Mouse (Mus musculus) kidney, embryonic 14.5 days (tissue): ENCODE measurements around the gene Lrrc10. TPM values are rescaled to one million over a fixed set of nuclear protein-coding genes. Genes with fewer than 3 reads are reported as not detected.

Experiments
- ATAC-seq: fragments of 200-750 bp; cut with Nextera tagmentation; 2 replicates; pipeline ENCODE4 v1.8.0; 2017; ENCODE audit warnings: moderate number of reproducible peaks, mild to moderate bottlenecking, moderate TSS enrichment, moderate library complexity; ENCODE audit not compliant: low FRiP score, low TSS enrichment
- H3K27ac ChIP-seq: fragments of 300-500 bp; sonication (generic); 2 replicates; pipeline ENCODE4 v1.5.1; 2014; ENCODE audit warnings: low read depth, mild to moderate bottlenecking, low read length, moderate library complexity, mixed read lengths
- H3K27me3 ChIP-seq: fragments of 300-500 bp; sonication (generic); 2 replicates; pipeline ENCODE4 v1.6.1; 2014; ENCODE audit warnings: mild to moderate bottlenecking, low read length; ENCODE audit not compliant: control insufficient read depth, insufficient read depth
- H3K36me3 ChIP-seq: fragments of 300-500 bp; sonication (generic); 2 replicates; pipeline ENCODE4 v1.6.1; 2014; ENCODE audit warnings: low read length, mixed read lengths; ENCODE audit not compliant: control insufficient read depth, insufficient read depth
- H3K4me1 ChIP-seq: fragments of 300-500 bp; sonication (generic); 2 replicates; pipeline ENCODE4 v1.6.1; 2014; ENCODE audit warnings: low read length, mixed read lengths; ENCODE audit not compliant: control insufficient read depth, insufficient read depth
- H3K4me2 ChIP-seq: fragments of 300-500 bp; sonication (generic); replicated peaks from 2 replicates; pipeline ENCODE4 v1.6.1; 2014; ENCODE audit warnings: low read depth, mild to moderate bottlenecking, low read length
- H3K4me3 ChIP-seq: fragments of 300-500 bp; sonication (generic); 2 replicates; pipeline ENCODE4 v1.5.1; 2014; ENCODE audit warnings: mild to moderate bottlenecking, low read length
- H3K9ac ChIP-seq: fragments of 300-500 bp; sonication (generic); 2 replicates; pipeline ENCODE4 v1.6.1; 2014; ENCODE audit warnings: low read depth, mild to moderate bottlenecking, low read length, moderate library complexity
- H3K9me3 ChIP-seq: fragments of 300-500 bp; sonication (generic); 2 replicates; pipeline ENCODE4 v1.6.1; 2016; ENCODE audit warnings: low read length; ENCODE audit not compliant: control insufficient read depth
- WGBS: fragments of 180-500 bp; shearing (Covaris S2); extraction: QIAGEN DNeasy Blood & Tissue Kit; methylation state at CpG from one replicate; pipeline ENCODE4 v1.1.7; 2014; 5-methylcytosine and 5-hydroxymethylcytosine counted together
- polyA plus RNA-seq: library from polyadenylated mRNA; unstranded; fragments of >200 nt; fragmentation: Nextera tagmentation; extraction: Ambion mirVana; gene quantifications from 2 replicates; pipeline ENCODE4 v1.2.1, GENCODE M21; 2014

Lrrc10 gene
- polyA plus RNA-seq, 1 experiment from 2014 or later = not detected

DNA sequence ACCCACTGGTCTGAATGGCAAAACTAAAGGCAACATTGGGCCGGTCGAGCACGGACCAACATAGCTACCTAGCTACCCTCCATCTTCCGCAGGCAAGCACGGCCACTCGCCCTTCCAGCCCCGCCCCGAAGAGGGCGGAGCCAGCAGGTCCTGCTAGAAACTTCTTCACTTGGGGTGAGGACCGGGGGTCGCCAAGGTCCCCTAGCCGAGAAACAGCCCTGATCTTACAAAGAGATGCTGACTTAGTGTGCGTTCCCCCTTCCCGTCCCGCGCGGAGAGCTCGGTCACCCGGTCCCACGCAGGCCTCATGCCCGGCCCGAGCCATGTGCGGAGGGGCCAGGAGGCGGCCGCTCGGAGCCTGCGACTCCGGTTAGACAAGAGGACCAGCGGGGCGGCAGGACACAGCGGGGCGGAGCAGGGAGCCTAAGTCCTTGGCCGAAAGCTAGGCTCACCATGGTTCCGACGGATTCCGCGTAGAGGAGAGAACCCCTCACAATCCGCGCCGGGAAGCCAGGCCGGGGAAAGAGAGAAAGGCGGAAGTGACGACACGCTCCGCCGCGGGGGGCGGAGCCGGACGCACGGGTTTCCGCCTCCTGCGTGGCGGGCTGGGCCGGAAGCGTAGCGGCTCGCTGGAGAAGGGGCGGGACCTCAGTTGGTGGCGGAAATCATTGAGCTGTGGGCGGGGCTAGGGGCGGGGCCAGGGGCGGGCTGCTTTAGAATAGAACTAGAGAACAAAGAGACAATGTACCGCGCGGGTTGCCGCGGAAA lies 18.3 kb downstream of the Lrrc10 start, which contains the start of gene Cct2:
TSS of gene Cct2 (minus strand) at position 561 of the 768 bp plus-strand sequence.
- Histone ChIP-seq H3K4me1 (peaks cover 3% of the 10 kb centered on the region; the same call in 1 of the 2 replicates), H3K36me3 (peaks cover 38% of the 10 kb centered on the region), H3K9ac (peak within 1 kb of the TSS; percentile 74), H3K4me2 (peak within 1 kb of the TSS; percentile 57), H3K9me3 (no peaks in the 10 kb centered on the region), H3K4me3 (peak within 1 kb of the TSS; percentile 63), H3K27me3 (no peaks in the 10 kb centered on the region), H3K27ac (peak within 1 kb of the TSS; percentile 79)
- ATAC-seq = peak; percentile 95
- WGBS = under 1% methylated on average over 68 of the region's 68 CpGs

DNA sequence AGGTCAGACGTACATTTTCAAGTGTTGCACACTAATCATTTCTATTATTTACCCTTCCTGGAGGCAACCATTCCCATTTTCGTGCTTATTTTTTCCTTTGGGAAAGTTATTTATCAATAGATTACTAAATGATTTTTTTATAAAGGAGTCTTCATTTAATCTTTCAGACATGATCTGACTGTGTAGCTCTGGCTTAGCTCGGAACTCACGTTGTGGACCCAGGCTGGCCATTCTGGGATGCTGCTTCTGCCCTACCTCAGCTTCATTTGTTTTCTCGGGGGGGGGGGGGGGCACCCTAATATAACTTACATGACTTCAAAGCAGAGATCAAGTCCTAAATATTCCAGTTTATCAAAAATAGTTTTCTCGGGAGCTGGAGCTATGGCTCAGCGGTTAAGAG lies 18.9 kb downstream of the Lrrc10 start:
- peak; percentile 50 for ATAC-seq
- Histone ChIP-seq H3K36me3 (peaks cover 32% of the 10 kb centered on the region), H3K4me1 (peaks cover 3% of the 10 kb centered on the region; the same call in 1 of the 2 replicates), H3K4me2 (peak overlapping the region; percentile 43), H3K9me3 (no peaks in the 10 kb centered on the region), H3K9ac (peak overlapping the region; percentile 46; the same call in 1 of the 2 replicates), H3K4me3 (peak overlapping the region; percentile 63), H3K27ac (peak overlapping the region; percentile 79), H3K27me3 (no peaks in the 10 kb centered on the region)
- WGBS = 9% methylated on average over 7 of the region's 7 CpGs

DNA sequence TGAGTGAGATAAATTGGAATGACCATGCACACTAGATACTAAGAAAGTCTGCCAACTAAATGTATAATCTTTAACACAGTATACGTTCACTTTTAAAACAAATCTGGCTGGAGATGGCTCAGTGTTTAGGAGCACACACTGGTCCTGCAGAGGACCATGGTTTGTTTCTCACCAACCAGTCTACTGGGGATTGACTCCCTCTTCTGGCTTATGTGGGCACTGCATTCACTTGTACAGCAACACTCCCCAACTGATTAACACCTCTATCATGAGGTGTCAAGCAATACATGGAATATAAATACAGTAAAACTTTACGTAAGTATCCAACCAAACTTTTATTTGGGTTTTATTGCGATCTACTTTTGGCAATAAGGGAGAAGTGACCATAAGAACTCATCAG lies 24.0 kb downstream of the Lrrc10 start:
- no peak for ATAC-seq
- H3K4me1 ChIP-seq = no peaks in the 10 kb centered on the region
- peaks cover 23% of the 10 kb centered on the region for H3K36me3 ChIP-seq
- no peak overlapping the region for H3K27ac ChIP-seq
- H3K4me2 ChIP-seq = no peak overlapping the region
- WGBS = 95% methylated on average over 3 of the region's 3 CpGs
- no peak overlapping the region for H3K4me3 ChIP-seq
- H3K9ac ChIP-seq = no peak overlapping the region
- H3K9me3 ChIP-seq = no peaks in the 10 kb centered on the region
- H3K27me3 ChIP-seq = no peaks in the 10 kb centered on the region

DNA sequence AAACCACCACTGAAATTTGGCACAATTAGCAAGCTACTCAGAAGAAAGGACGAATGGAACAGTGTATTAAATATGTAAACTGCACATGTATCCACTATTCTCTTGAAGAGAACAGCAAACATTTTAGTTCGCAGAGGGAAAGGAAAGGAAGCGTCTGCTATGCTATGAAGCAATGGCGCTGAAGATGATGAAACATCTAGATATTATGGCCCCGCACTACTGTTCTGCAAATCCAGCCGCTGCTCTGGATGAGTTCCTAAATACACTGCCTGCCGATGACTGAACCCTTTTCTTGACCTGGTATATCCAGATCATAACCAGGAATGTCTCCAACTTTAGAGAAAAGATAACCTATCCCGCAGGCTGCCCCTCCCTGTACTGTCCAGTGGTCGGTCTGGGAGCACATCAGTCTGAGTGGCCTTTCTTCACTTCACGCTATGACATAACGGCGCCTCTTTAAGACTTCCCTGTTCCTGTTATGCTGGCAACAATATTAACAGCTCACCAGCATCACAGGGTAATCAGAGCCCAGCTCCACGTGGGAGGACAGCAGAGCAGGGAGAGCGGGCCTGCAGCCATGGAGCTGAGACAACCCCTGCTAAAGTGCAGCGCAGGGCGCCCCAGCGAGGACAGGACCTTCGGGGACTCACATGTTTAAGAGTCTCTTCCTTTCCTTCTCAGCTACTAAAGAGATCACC lies 27.2 kb downstream of the Lrrc10 start:
- WGBS = 90% methylated on average over 18 of the region's 18 CpGs
- H3K9me3 ChIP-seq = no peaks in the 10 kb centered on the region
- no peak overlapping the region for H3K4me2 ChIP-seq
- peaks cover 41% of the 10 kb centered on the region for H3K36me3 ChIP-seq
- no peaks in the 10 kb centered on the region for H3K4me1 ChIP-seq
- no peak for ATAC-seq
- H3K27me3 ChIP-seq = no peaks in the 10 kb centered on the region
- H3K4me3 ChIP-seq = no peak overlapping the region
- H3K27ac ChIP-seq = no peak overlapping the region
- H3K9ac ChIP-seq = no peak overlapping the region

DNA sequence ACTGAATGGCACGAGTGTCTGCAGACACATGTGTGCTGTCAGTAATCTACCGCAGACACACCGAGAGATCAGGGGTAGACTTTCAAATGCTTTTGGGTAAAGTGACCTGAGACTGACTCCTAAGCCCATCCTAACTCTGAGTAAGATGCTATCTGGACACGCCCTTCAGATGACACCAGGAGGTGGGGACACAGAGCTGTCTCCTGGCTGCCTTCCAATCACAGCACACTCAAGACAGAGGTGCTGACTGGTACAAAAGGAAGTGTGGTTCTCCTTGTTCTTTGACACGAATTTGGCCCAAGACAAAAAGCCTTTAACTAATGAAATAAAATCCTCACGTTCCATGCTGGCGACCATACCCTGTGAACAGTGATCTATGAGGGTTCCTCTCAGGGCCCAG lies 28.0 kb downstream of the Lrrc10 start:
- whole genome bisulfite sequencing = 81% methylated on average over 7 of the region's 7 CpGs
- Histone ChIP-seq H3K27me3 (no peaks in the 10 kb centered on the region), H3K36me3 (peaks cover 49% of the 10 kb centered on the region), H3K4me3 (no peak overlapping the region), H3K4me2 (no peak overlapping the region), H3K9ac (no peak overlapping the region), H3K27ac (no peak overlapping the region), H3K9me3 (no peaks in the 10 kb centered on the region), H3K4me1 (no peaks in the 10 kb centered on the region)
- no peak for ATAC-seq

DNA sequence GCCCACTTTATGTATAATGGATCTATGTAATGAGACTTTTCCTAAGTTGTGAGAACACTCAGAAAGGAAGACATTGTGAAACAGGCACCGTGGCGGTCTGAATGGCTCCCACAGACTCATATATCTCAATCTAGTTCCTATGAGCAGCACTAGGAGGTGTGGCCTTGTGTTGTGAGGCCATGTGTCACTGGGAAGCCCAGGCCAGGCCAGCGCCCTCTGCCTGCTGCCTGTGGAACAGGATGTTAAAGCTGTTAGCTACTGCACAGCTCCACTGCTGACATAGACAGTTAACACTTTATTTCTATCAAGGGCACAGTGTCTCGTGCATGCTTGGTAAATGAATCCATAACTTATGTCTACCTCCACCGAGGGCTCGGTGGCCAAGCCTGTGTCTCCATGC lies 33.1 kb downstream of the Lrrc10 start:
- Histone ChIP-seq H3K4me1 (no peaks in the 10 kb centered on the region), H3K9ac (no peak overlapping the region), H3K27ac (no peak overlapping the region), H3K4me3 (no peak overlapping the region), H3K9me3 (no peaks in the 10 kb centered on the region), H3K36me3 (peaks cover 62% of the 10 kb centered on the region), H3K4me2 (no peak overlapping the region), H3K27me3 (no peaks in the 10 kb centered on the region)
- 82% methylated on average over 6 of the region's 6 CpGs for WGBS
- ATAC-seq = peak; percentile 62; the same call in 1 of the 2 replicates

DNA sequence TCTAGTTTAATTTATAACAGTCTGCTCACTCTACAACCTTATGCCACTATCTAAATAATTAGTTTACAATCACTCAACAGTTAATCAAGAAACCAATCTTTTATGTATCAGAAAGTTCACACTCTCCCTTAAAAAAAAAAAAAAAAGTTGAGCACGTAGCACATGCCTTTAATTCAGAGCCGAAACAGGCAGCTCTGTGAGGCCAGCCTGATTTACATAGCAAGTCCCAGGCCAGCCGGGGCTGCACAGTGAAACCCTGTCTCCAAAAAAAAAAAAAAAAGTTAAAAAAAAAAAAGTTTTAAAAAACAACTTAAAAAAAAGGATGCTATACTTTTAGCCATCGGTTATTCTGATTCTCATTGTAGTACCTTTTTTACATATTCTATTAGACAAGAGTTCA lies 36.2 kb downstream of the Lrrc10 start:
- no peak overlapping the region for H3K4me2 ChIP-seq
- ATAC-seq = no peak
- no peak overlapping the region for H3K4me3 ChIP-seq
- no peaks in the 10 kb centered on the region for H3K27me3 ChIP-seq
- H3K4me1 ChIP-seq = no peaks in the 10 kb centered on the region
- H3K27ac ChIP-seq = no peak overlapping the region
- WGBS = 71% methylated on average over 4 of the region's 4 CpGs
- no peaks in the 10 kb centered on the region for H3K9me3 ChIP-seq
- no peak overlapping the region for H3K9ac ChIP-seq
- peaks cover 58% of the 10 kb centered on the region for H3K36me3 ChIP-seq

DNA sequence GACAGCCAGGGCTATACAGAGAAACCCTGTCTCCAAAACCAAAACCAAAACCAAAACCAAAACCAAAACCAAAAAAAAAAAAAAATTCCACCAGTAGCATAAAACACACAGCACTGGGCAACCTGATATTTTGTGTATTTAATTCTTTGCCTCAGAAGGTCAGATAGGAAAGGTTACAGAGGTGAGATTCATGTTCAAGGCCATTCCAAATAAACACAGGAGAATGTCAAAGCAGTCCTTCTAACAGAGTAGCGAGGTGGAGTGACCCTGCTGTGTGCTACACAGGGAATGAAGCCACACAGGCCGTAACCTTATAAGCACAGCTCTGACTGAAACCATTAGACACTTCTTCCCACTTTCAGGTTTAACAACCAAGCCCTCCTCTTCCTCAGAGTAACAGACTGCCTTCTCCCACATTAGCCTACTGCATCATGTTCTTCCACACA lies 36.8 kb downstream of the Lrrc10 start:
- no peaks in the 10 kb centered on the region for H3K4me1 ChIP-seq
- H3K9ac ChIP-seq = no peak overlapping the region
- no peak overlapping the region for H3K4me3 ChIP-seq
- whole genome bisulfite sequencing = 68% methylated on average over 2 of the region's 2 CpGs
- H3K27ac ChIP-seq = no peak overlapping the region
- H3K4me2 ChIP-seq = no peak overlapping the region
- ATAC-seq = no peak
- H3K27me3 ChIP-seq = no peaks in the 10 kb centered on the region
- H3K36me3 ChIP-seq = peaks cover 51% of the 10 kb centered on the region
- H3K9me3 ChIP-seq = no peaks in the 10 kb centered on the region

DNA sequence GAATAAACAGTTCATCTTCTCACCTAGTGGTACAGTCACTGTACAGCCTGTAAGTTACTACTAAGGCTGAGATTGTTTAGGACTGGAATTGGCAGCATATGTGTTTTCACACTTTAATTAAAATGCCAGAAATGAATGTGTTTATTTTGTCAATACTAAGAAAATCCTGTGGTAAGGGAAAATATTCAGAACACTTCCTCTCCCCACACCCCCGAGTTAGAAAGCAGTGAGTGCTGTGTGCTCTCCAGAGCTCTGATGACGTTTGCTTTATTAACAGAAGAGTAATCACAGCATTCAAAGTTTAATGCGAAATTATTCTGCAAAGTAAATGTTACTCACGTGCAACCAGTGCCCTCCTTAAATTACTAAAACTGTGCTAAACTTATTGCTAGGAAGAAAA lies 44.5 kb downstream of the Lrrc10 start:
- WGBS = 75% methylated on average over 4 of the region's 4 CpGs
- H3K4me3 ChIP-seq = no peak overlapping the region
- H3K9me3 ChIP-seq = no peaks in the 10 kb centered on the region
- H3K9ac ChIP-seq = no peak overlapping the region
- no peaks in the 10 kb centered on the region for H3K27me3 ChIP-seq
- no peak for ATAC-seq
- no peak overlapping the region for H3K27ac ChIP-seq
- H3K36me3 ChIP-seq = peaks cover 9% of the 10 kb centered on the region
- H3K4me2 ChIP-seq = no peak overlapping the region
- H3K4me1 ChIP-seq = no peaks in the 10 kb centered on the region; the same call in 1 of the 2 replicates
